Mouse (Mus musculus) CH12.LX (cell line): ENCODE data around the gene Tlr9. TPM values are rescaled to one million over a fixed set of nuclear protein-coding genes. Genes with fewer than 3 reads are reported as not detected.

ENCODE experiments used
- DNase-seq: peaks from one replicate; pipeline ENCODE4 v3.0.0-alpha.2; 2013; ENCODE audit errors: extremely low read depth
- H3K27ac ChIP-seq: 2 replicates; pipeline ENCODE4 v1.5.1; 2012; ENCODE audit warnings: low read depth, mild to moderate bottlenecking, control low read depth, moderate library complexity; ENCODE audit not compliant: insufficient read depth
- H3K27me3 ChIP-seq: replicated peaks from 2 replicates; pipeline ENCODE3; 2012; ENCODE audit warnings: inconsistent platforms
- H3K36me3 ChIP-seq, 2 experiments: replicated peaks in 1 of 2; 2 replicates each; pipeline versions ENCODE3 to v1.6.1; 2012; ENCODE audit warnings: inconsistent platforms in 1 of 2, low read length in 1 of 2, mild to moderate bottlenecking in 1 of 2, mixed read lengths in 1 of 2, moderate library complexity in 1 of 2; ENCODE audit not compliant: control insufficient read depth in 1 of 2, insufficient read depth in 1 of 2
- H3K4me1 ChIP-seq, 2 experiments: 2 replicates each; pipeline ENCODE4 v1.6.1; 2012; ENCODE audit warnings: inconsistent platforms in 1 of 2, moderate library complexity in 1 of 2; ENCODE audit not compliant: insufficient read depth in 2 of 2, control insufficient read depth in 1 of 2
- H3K4me2 ChIP-seq: 2 replicates; pipeline ENCODE4 v1.6.1; 2012; ENCODE audit warnings: low read depth, mild to moderate bottlenecking, control low read depth; ENCODE audit not compliant: poor library complexity, insufficient read depth, severe bottlenecking
- H3K4me3 ChIP-seq, 3 experiments: fragments of 150-350 bp in 1 of 3; sonication (generic) in 1 of 3; replicated peaks in 1 of 3; 2 replicates each; pipeline versions ENCODE3 to v1.5.1; 2011 to 2012; ENCODE audit warnings: low read depth in 2 of 3, low read length in 2 of 3, mild to moderate bottlenecking in 2 of 3, moderate library complexity in 2 of 3, control low read depth in 1 of 3, improper control_type of control experiment in 1 of 3, inconsistent platforms in 1 of 3, mixed read lengths in 1 of 3; ENCODE audit not compliant: poor library complexity in 1 of 3
- H3K79me2 ChIP-seq: replicated peaks from 2 replicates; pipeline ENCODE4 v1.6.1; 2012; ENCODE audit warnings: mild to moderate bottlenecking, moderate library complexity; ENCODE audit not compliant: control insufficient read depth, poor library complexity, insufficient read depth, severe bottlenecking; ENCODE audit errors: extremely low read depth
- H3K9ac ChIP-seq: 2 replicates; pipeline ENCODE4 v1.6.1; 2012; ENCODE audit warnings: low read depth, mild to moderate bottlenecking, control low read depth, moderate library complexity; ENCODE audit not compliant: insufficient read depth
- H3K9me3 ChIP-seq: replicated peaks from 2 replicates; pipeline ENCODE3; 2012; ENCODE audit warnings: low read length, inconsistent platforms, mixed read lengths
- BHLHE40 ChIP-seq: IDR thresholded peaks from 2 replicates; pipeline ENCODE4 v1.6.1; 2011; ENCODE audit warnings: mild to moderate bottlenecking, low read depth, low read length, improper control_type of control experiment
- CHD1 ChIP-seq: IDR thresholded peaks from 2 replicates; pipeline ENCODE4 v1.6.1; 2012; ENCODE audit warnings: low read depth, low read length, improper control_type of control experiment, inconsistent platforms
- CTCF ChIP-seq, 2 experiments: IDR thresholded peaks in 1 of 2; conservative IDR thresholded peaks in 1 of 2; 2 replicates each; pipeline ENCODE4 v1.5.1; 2011 to 2012; ENCODE audit warnings: low read depth in 2 of 2, low read length in 2 of 2, improper control_type of control experiment in 1 of 2, inconsistent platforms in 1 of 2, mild to moderate bottlenecking in 1 of 2, moderate library complexity in 1 of 2
- E2F4 ChIP-seq: IDR thresholded peaks from 2 replicates; pipeline ENCODE4 v1.6.1; 2011; ENCODE audit warnings: low read depth, low read length, improper control_type of control experiment; ENCODE audit not compliant: insufficient replicate concordance
- EP300 ChIP-seq: IDR thresholded peaks from 2 replicates; pipeline ENCODE4 v1.6.1; 2011; ENCODE audit warnings: low read length, improper control_type of control experiment
- GABPA ChIP-seq: IDR thresholded peaks from 2 replicates; pipeline ENCODE4 v1.6.1; 2012; ENCODE audit warnings: low read depth, low read length, improper control_type of control experiment, inconsistent platforms; ENCODE audit not compliant: insufficient replicate concordance
- HCFC1 ChIP-seq: IDR thresholded peaks from 2 replicates; pipeline ENCODE4 v1.6.1; 2012; ENCODE audit warnings: low read depth, mild to moderate bottlenecking, inconsistent platforms, low read length, improper control_type of control experiment
- IRF4 ChIP-seq: IDR thresholded peaks from 2 replicates; pipeline ENCODE4 v1.6.1; 2014; ENCODE audit warnings: low read depth, mild to moderate bottlenecking, inconsistent platforms, low read length, improper control_type of control experiment
- JUND ChIP-seq: conservative IDR thresholded peaks from 2 replicates; pipeline ENCODE4 v1.6.1; 2011; ENCODE audit warnings: low read depth, low read length, improper control_type of control experiment
- KAT2A ChIP-seq: IDR thresholded peaks from 2 replicates; pipeline ENCODE4 v1.6.1; 2012; ENCODE audit warnings: low read length, improper control_type of control experiment, inconsistent platforms; ENCODE audit not compliant: insufficient replicate concordance
- MAFK ChIP-seq: IDR thresholded peaks from 2 replicates; pipeline ENCODE4 v1.6.1; 2011; ENCODE audit warnings: low read length, improper control_type of control experiment; ENCODE audit not compliant: insufficient replicate concordance
- MXI1 ChIP-seq: IDR thresholded peaks from 2 replicates; pipeline ENCODE4 v1.6.1; 2011; ENCODE audit warnings: mild to moderate bottlenecking, low read depth, low read length, improper control_type of control experiment
- PAX5 ChIP-seq: IDR thresholded peaks from 2 replicates; pipeline ENCODE4 v1.6.1; 2012; ENCODE audit warnings: low read length, inconsistent platforms, mixed read lengths
- RAD21 ChIP-seq: IDR thresholded peaks from 2 replicates; pipeline ENCODE4 v1.6.1; 2011; ENCODE audit warnings: low read depth, mild to moderate bottlenecking, low read length, improper control_type of control experiment, moderate library complexity
- SMC3 ChIP-seq: IDR thresholded peaks from 2 replicates; pipeline ENCODE4 v1.6.1; 2011; ENCODE audit warnings: low read depth, low read length, improper control_type of control experiment
- TBP ChIP-seq: conservative IDR thresholded peaks from 2 replicates; pipeline ENCODE4 v1.6.1; 2011; ENCODE audit warnings: low read depth, low read length, improper control_type of control experiment
- USF1 ChIP-seq: IDR thresholded peaks from 2 replicates; pipeline ENCODE4 v1.6.1; 2014; ENCODE audit warnings: low read depth, mild to moderate bottlenecking, inconsistent platforms, low read length, improper control_type of control experiment
- ZKSCAN1 ChIP-seq: IDR thresholded peaks from 2 replicates; pipeline ENCODE4 v1.6.1; 2012; ENCODE audit warnings: low read depth, inconsistent platforms, low read length, improper control_type of control experiment, borderline replicate concordance
- dilution Hi-C: fragments of 300-500 bp; cut with MboI; formaldehyde crosslinking; loops from 2 replicates; pipeline ENCODE4 v1.14.3; 2020; ENCODE audit warnings: low sequenced_read_pairs; ENCODE audit not compliant: extremely low pct_unique_long_range_greater_than_20kb, extremely low pct_ligation_motif_present
- in situ Hi-C: fragments of 300-500 bp; cut with MboI; formaldehyde crosslinking; loops from 3 replicates; pipeline ENCODE4 v1.14.3; 2019; ENCODE audit warnings: low sequenced_read_pairs, low pct_ligation_motif_present, low pct_unique_long_range_greater_than_20kb, mixed read lengths
- polyA plus RNA-seq: library from polyadenylated mRNA; unstranded; fragments of >175 nt; gene quantifications from 2 replicates; pipeline ENCODE4 v1.2.1, GENCODE M21; 2012; ENCODE audit warnings: low read depth; ENCODE audit not compliant: insufficient read length
- total RNA-seq, 2 experiments: library from RNA; depleted of rRNA; stranded (reverse); fragments of 300-350 nt in 1 of 2; fragments of >200 nt in 1 of 2; gene quantifications; 2 replicates each; pipeline ENCODE4 v1.2.3; 2012 to 2014

Gene Tlr9
- total and polyA plus RNA-seq, 3 experiments: 1.0 to 12.5 (median 1.4) TPM

DNA sequence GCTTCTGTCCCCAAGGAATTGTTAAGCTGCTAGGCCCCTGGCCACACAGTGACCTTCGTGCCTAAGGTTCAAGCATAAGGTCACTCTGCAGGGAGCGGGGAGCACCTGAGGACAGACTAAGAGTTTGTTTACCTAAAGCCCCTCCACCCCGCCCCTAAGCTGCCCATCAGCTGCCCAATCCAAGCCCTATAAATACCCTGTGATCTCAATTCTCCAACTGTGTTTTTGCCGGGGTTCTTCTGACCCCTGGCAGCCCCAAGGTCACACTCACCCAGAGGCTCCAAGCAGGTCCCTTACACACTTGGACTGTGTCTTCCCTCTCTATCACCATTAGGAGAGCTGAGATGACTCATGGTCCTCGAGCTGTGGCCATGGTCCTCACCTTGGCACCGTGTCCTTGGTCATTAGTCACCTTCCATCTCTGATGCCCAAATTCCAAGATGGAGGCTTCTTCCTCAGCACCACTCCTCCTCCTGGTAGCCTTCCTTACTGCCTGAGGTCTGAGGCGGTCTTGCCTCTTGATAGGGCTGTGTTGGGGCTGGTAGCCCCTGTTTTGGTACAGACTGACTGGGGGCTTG is 16.6 kb upstream of the Tlr9 start:
- Histone ChIP-seq H3K4me3 (no peak overlapping the region), H3K9me3 (no peaks in the 10 kb centered on the region), H3K4me2 (no peak overlapping the region), H3K27me3 (no peaks in the 10 kb centered on the region), H3K4me1 (peaks cover 19 to 49% of the 10 kb centered on the region in 2 experiments), H3K27ac (no peak overlapping the region), H3K9ac (no peak overlapping the region), H3K36me3 (peaks cover 14 to 52% of the 10 kb centered on the region in 2 experiments), H3K79me2 (peaks cover 7% of the 10 kb centered on the region)
- no peak for TF ChIP-seq KAT2A
- no peak for TF ChIP-seq EP300
- TF ChIP-seq SMC3: no peak
- TF ChIP-seq JUND: no peak
- no peak for TF ChIP-seq GABPA
- no peak for TF ChIP-seq ZKSCAN1
- no peak for TF ChIP-seq HCFC1
- TF ChIP-seq E2F4: no peak
- TF ChIP-seq PAX5: no peak
- no peak for TF ChIP-seq CTCF (conservative IDR thresholded peaks at IDR 0.05 in 1 of 2, IDR thresholded peaks at IDR 0.05 in 1 of 2; ENCODE audit: low read depth in 2 of 2, low read length in 2 of 2)
- no peak for TF ChIP-seq RAD21
- TF ChIP-seq MXI1: no peak
- no peak for TF ChIP-seq CHD1
- DNase-seq: no peak
- dilution Hi-C loops (no loop called here), in situ Hi-C loops (no loop called here)

DNA sequence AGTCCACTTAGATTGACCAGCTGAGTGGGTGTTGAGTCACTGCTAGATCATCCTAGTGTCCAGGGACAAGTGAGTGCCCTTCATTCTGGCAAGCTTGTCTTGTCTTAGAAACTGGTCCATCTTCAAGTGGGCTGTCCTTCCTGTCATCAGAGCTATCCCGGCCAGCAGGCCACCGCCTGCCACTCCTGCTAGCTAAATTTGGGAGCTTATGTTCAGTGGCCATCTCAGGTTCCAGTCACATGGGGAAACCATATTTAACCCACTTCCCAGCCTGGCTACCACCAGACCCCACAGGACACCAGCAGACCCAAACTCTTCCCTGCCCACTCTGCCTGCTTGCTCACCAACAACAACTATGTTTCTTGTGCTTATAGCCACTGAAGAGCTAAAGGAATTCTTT is 15.9 kb upstream of the Tlr9 start:
- in situ Hi-C loops: no loop called here
- Histone ChIP-seq H3K36me3 (peaks cover 14 to 55% of the 10 kb centered on the region in 2 experiments), H3K27me3 (no peaks in the 10 kb centered on the region), H3K4me3 (no peak overlapping the region), H3K27ac (no peak overlapping the region), H3K79me2 (peaks cover 7% of the 10 kb centered on the region), H3K9ac (no peak overlapping the region), H3K4me2 (no peak overlapping the region), H3K9me3 (no peaks in the 10 kb centered on the region), H3K4me1 (peaks cover 21 to 55% of the 10 kb centered on the region in 2 experiments)
- no peak for DNase-seq
- dilution Hi-C loops: no loop called here
- no peak for TF ChIP-seq CHD1
- TF ChIP-seq GABPA: no peak
- no peak for TF ChIP-seq TBP
- no peak for TF ChIP-seq IRF4
- TF ChIP-seq USF1: no peak
- no peak for TF ChIP-seq BHLHE40
- no peak for TF ChIP-seq MXI1
- no peak for TF ChIP-seq MAFK
- no peak for TF ChIP-seq JUND
- no peak for TF ChIP-seq SMC3
